Mouse (Mus musculus): ENCODE results near the gene Ccnyl1. TPM values are rescaled to one million over a fixed set of nuclear protein-coding genes. Genes with fewer than 3 reads are reported as not detected.
A peak's percentile ranks its signal among the peaks of the same experiment; 100 is the strongest.
"Not testable (repeated sequence)": the region's sequence is repeated elsewhere in the genome, so short reads cannot be mapped to it uniquely, and the experiment has no call there.

Ccnyl1 gene
- polyA plus RNA-seq (2014; fragmentation: Nextera tagmentation; extraction: Ambion mirVana) = 6.1 and 6.8 TPM in 2 replicates

DNA sequence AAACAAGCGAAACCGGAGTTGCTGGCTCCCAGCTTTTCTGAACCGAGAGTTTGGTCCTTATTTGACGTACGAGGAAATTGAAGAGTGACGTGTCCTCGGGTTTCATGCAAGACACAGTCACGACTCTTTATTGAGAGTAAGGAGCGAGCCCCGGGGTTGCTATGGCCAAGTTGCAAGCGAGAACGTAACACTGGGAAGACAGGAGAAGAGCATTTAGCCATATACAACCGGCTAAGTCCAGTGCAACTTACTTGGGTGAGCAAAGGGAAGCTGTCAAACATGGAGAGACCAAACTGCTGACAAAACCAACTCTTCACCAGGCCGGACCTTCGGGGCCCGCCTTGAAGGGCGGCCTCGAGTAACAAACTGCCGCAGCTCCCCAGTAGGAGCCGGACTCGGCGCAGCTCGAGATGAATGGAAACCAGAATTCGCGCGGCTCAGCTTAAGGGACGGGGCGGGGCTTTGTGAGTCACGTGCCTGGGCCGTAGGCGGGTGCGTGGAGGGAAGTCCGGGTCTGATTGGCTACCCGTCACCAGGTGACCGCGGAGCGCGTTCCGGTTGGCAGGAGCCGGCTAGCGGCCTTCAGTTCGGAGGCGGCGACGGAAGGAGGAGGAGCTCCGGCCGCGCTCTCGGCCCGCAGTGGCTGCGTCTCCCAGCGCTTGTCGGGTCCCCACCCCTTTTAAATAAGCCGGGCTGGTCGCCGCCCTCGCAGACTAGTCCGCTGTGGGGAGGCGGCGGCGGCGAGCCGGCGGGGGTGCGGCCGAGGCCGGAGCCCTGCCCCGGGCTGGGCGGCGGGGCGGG lies at the start of gene Ccnyl1:
Gene Ccnyl1 (plus strand): TSS at position 243 of the 801 bp plus-strand sequence.
- H3K4me1 ChIP-seq (ENCODE audit: control insufficient read depth, insufficient read depth, low read length) = peaks cover 11% of the 10 kb centered on the region; the same call in 1 of the 2 replicates
- WGBS (ENCODE audit: insufficient replicate concordance) = under 1% methylated on average over 59 of the region's 71 CpGs
- H3K27ac ChIP-seq (ENCODE audit: low read depth, low read length) = peak within 1 kb of the TSS; percentile 71
- peak within 1 kb of the TSS; percentile 87 for H3K4me2 ChIP-seq
- no peaks in the 10 kb centered on the region for H3K36me3 ChIP-seq (ENCODE audit: control insufficient read depth, insufficient read depth, low read length)
- H3K9me3 ChIP-seq (replicated peaks; ENCODE audit: control insufficient read depth, low read length) = no peaks in the 10 kb centered on the region
- H3K4me3 ChIP-seq (ENCODE audit: low read depth, low read length) = peak within 1 kb of the TSS; percentile 90
- peak within 1 kb of the TSS; percentile 89 for H3K9ac ChIP-seq (ENCODE audit: low read depth, low read length)
- H3K27me3 ChIP-seq (ENCODE audit: control insufficient read depth, insufficient read depth, low read length) = no peaks in the 10 kb centered on the region
- ATAC-seq (replicated peaks; ENCODE audit: insufficient number of reproducible peaks, low FRiP score, low TSS enrichment) = peak; percentile 99

DNA sequence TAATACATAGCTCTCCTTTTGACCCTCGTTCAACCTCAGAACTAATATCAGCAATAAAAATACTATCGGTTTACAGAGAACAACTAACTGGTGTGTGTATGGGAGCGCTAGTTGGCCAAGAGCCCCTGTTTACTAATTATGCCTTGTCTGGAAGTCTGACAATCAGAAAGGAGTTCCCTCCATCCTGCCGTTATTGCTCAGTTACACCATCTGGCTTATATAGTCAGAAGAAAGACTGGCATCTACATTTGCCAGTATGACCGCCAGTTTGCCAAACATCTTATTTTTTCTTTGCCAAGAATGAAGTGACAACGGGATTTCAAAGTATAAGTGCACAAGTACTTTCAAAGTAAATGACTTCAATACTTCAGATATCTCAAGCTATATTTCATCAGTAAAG lies 49.2 kb upstream of the Ccnyl1 start:
- Histone ChIP-seq H3K9ac (ENCODE audit: low read depth, low read length) (no peak overlapping the region), H3K4me1 (ENCODE audit: control insufficient read depth, insufficient read depth, low read length) (no peaks in the 10 kb centered on the region), H3K36me3 (ENCODE audit: control insufficient read depth, insufficient read depth, low read length) (no peaks in the 10 kb centered on the region), H3K27ac (ENCODE audit: low read depth, low read length) (no peak overlapping the region), H3K4me3 (ENCODE audit: low read depth, low read length) (no peak overlapping the region), H3K27me3 (ENCODE audit: control insufficient read depth, insufficient read depth, low read length) (no peaks in the 10 kb centered on the region), H3K4me2 (no peak overlapping the region), H3K9me3 (replicated peaks; ENCODE audit: control insufficient read depth, low read length) (no peaks in the 10 kb centered on the region)
- ATAC-seq (replicated peaks; ENCODE audit: insufficient number of reproducible peaks, low FRiP score, low TSS enrichment) = no peak
- 90% methylated on average over 6 of the region's 6 CpGs for WGBS (ENCODE audit: insufficient replicate concordance)

DNA sequence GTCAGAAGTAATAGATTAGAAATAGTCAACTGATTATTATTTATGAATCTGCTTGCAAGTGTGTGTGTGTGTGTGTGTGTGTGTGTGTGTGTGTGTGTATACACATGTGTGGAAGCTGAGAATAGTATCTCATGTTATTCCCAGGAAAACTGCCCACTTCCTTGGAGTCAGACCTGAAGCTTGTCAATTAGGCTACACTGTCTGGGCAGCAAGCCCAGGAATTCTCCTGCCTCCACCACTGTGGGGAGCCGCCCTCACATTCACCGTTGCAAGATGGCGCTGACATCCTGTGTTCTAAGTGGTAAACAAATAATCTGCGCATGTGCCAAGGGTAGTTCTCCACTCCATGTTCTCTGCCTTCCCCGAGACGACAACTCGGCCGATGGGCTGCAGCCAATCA lies 47.7 kb upstream of the Ccnyl1 start:
- H3K27ac ChIP-seq (ENCODE audit: low read depth, low read length); H3K9me3 ChIP-seq (replicated peaks; ENCODE audit: control insufficient read depth, low read length); H3K4me1 ChIP-seq (ENCODE audit: control insufficient read depth, insufficient read depth, low read length); H3K27me3 ChIP-seq (ENCODE audit: control insufficient read depth, insufficient read depth, low read length); H3K4me2 ChIP-seq; ATAC-seq (replicated peaks; ENCODE audit: insufficient number of reproducible peaks, low FRiP score, low TSS enrichment); H3K4me3 ChIP-seq (ENCODE audit: low read depth, low read length); H3K9ac ChIP-seq (ENCODE audit: low read depth, low read length); H3K36me3 ChIP-seq (ENCODE audit: control insufficient read depth, insufficient read depth, low read length): not testable (repeated sequence)
- 94% methylated on average over 8 of the region's 8 CpGs for WGBS (ENCODE audit: insufficient replicate concordance)

GRCm38 (mm10) chr1:64644513-64644912 lies 45.7 kb upstream of the Ccnyl1 start:
- H3K4me2 ChIP-seq = no peak overlapping the region
- no peaks in the 10 kb centered on the region for H3K36me3 ChIP-seq (ENCODE audit: control insufficient read depth, insufficient read depth, low read length)
- H3K4me1 ChIP-seq (ENCODE audit: control insufficient read depth, insufficient read depth, low read length) = no peaks in the 10 kb centered on the region
- no peak overlapping the region for H3K27ac ChIP-seq (ENCODE audit: low read depth, low read length)
- no peaks in the 10 kb centered on the region for H3K9me3 ChIP-seq (replicated peaks; ENCODE audit: control insufficient read depth, low read length)
- 84% methylated on average over 3 of the region's 3 CpGs for WGBS (ENCODE audit: insufficient replicate concordance)
- no peak overlapping the region for H3K4me3 ChIP-seq (ENCODE audit: low read depth, low read length)
- H3K27me3 ChIP-seq (ENCODE audit: control insufficient read depth, insufficient read depth, low read length) = no peaks in the 10 kb centered on the region
- no peak for ATAC-seq (replicated peaks; ENCODE audit: insufficient number of reproducible peaks, low FRiP score, low TSS enrichment)
- no peak overlapping the region for H3K9ac ChIP-seq (ENCODE audit: low read depth, low read length)

DNA sequence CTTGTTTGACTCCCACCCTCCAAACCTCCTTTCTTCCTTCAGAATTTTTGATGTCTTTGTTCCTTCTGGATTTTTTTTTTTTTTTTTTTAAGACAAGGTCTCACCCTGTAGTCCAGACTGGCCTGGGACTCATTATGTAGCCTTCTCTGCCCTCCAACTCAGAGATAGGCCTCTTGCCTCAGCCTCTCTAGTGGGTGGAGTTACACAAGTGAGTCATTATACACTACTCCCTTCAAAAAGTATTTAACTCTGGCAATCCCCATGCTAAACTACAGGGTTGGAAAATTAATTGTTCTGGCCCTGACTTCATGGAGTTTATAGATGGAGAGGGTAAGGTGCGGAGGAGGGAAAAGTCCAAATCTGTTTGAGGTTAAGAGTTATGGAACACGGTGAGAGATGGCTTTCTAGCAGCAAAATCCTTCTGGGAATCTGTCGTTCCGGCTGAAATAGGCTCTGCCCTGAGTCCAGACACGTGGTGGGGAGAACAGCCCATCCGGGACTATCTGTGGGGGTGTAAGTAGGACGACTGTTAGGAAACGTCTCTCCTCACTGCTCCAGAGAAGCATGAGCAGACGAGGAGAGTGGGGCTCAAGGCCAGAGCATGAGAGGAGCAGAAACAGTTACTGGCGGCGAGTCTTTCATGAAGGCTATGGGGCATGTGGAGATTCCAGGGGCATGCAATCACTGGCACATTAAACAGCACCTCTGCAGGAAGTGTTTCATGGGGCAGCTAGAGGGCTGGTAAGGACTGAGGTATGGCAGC lies 40.7 kb upstream of the Ccnyl1 start:
- Histone ChIP-seq H3K36me3 (ENCODE audit: control insufficient read depth, insufficient read depth, low read length) (no peaks in the 10 kb centered on the region), H3K9me3 (replicated peaks; ENCODE audit: control insufficient read depth, low read length) (no peaks in the 10 kb centered on the region), H3K4me2 (no peak overlapping the region), H3K4me1 (ENCODE audit: control insufficient read depth, insufficient read depth, low read length) (no peaks in the 10 kb centered on the region), H3K27ac (ENCODE audit: low read depth, low read length) (no peak overlapping the region), H3K27me3 (ENCODE audit: control insufficient read depth, insufficient read depth, low read length) (no peaks in the 10 kb centered on the region), H3K9ac (ENCODE audit: low read depth, low read length) (no peak overlapping the region), H3K4me3 (ENCODE audit: low read depth, low read length) (no peak overlapping the region)
- 58% methylated on average over 11 of the region's 11 CpGs for WGBS (ENCODE audit: insufficient replicate concordance)
- no peak for ATAC-seq (replicated peaks; ENCODE audit: insufficient number of reproducible peaks, low FRiP score, low TSS enrichment)

GRCm38 (mm10) chr1:64653701-64654100 lies 36.6 kb upstream of the Ccnyl1 start:
- ATAC-seq (replicated peaks; ENCODE audit: insufficient number of reproducible peaks, low FRiP score, low TSS enrichment) = no peak
- H3K4me1 ChIP-seq (ENCODE audit: control insufficient read depth, insufficient read depth, low read length) = no peaks in the 10 kb centered on the region
- no peak overlapping the region for H3K9ac ChIP-seq (ENCODE audit: low read depth, low read length)
- H3K9me3 ChIP-seq (replicated peaks; ENCODE audit: control insufficient read depth, low read length) = no peaks in the 10 kb centered on the region
- 84% methylated on average over 6 of the region's 6 CpGs for WGBS (ENCODE audit: insufficient replicate concordance)
- no peaks in the 10 kb centered on the region for H3K36me3 ChIP-seq (ENCODE audit: control insufficient read depth, insufficient read depth, low read length)
- no peaks in the 10 kb centered on the region for H3K27me3 ChIP-seq (ENCODE audit: control insufficient read depth, insufficient read depth, low read length)
- no peak overlapping the region for H3K27ac ChIP-seq (ENCODE audit: low read depth, low read length)
- H3K4me3 ChIP-seq (ENCODE audit: low read depth, low read length) = no peak overlapping the region
- no peak overlapping the region for H3K4me2 ChIP-seq

DNA sequence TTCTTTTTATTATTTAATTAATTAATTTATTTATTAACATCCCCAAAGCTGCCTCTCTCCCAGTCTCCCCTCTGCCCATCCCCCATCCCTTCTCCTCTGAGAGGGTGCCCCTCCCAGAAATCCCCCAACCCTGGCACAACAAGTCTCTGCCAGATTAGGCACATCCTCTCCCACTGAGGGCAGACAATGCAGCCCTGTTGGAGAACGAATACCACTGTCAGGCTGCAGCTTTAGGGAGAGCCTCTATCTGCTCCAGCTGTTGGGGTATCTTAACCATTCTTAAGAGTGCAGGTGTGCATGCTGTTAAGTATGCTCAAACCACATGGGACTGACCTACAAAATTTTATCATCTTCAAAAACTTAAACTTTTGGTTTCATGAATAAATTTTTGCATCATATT lies 34.8 kb upstream of the Ccnyl1 start:
- Histone ChIP-seq H3K27ac (ENCODE audit: low read depth, low read length) (no peak overlapping the region), H3K4me3 (ENCODE audit: low read depth, low read length) (no peak overlapping the region), H3K27me3 (ENCODE audit: control insufficient read depth, insufficient read depth, low read length) (no peaks in the 10 kb centered on the region), H3K36me3 (ENCODE audit: control insufficient read depth, insufficient read depth, low read length) (no peaks in the 10 kb centered on the region), H3K4me1 (ENCODE audit: control insufficient read depth, insufficient read depth, low read length) (no peaks in the 10 kb centered on the region), H3K9ac (ENCODE audit: low read depth, low read length) (no peak overlapping the region), H3K9me3 (replicated peaks; ENCODE audit: control insufficient read depth, low read length) (no peaks in the 10 kb centered on the region), H3K4me2 (no peak overlapping the region)
- 4% methylated on average over 1 of the region's 1 CpGs for WGBS (ENCODE audit: insufficient replicate concordance)
- no peak for ATAC-seq (replicated peaks; ENCODE audit: insufficient number of reproducible peaks, low FRiP score, low TSS enrichment)

DNA sequence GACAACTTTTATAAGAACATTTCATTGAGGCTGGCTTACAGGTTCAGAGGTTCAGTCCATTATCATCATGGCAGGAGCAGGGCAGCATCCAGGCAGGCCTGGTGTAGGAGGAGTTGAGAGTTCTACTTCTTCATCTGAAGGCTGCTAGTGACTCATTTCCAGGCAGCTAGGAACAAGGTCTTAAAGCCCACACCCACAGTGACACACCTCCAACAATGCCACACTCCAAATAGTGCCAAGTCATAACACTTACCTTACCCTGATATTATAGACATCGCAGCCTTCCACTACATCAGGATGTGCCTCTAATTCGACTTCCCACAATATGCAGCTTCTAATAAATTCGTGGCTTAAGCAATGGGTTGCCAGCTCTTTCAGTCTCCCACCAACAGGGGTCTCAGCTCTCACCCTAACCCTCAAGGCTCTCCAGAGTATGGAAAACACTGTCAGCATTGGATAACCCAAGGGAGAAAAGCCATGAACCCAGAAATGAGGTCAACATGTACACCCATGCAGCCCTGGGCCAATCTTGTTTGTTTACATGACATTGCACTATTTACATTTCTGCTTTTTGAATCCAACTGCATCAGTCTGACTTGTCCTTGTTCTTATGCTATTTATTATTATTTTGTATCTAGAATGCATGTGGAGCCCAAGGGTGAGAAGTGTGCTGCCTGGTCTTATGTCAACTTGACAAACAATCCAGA lies 33.7 kb upstream of the Ccnyl1 start:
- Histone ChIP-seq H3K9me3 (replicated peaks; ENCODE audit: control insufficient read depth, low read length) (no peaks in the 10 kb centered on the region), H3K4me3 (ENCODE audit: low read depth, low read length) (no peak overlapping the region), H3K27ac (ENCODE audit: low read depth, low read length) (no peak overlapping the region), H3K36me3 (ENCODE audit: control insufficient read depth, insufficient read depth, low read length) (no peaks in the 10 kb centered on the region), H3K9ac (ENCODE audit: low read depth, low read length) (no peak overlapping the region), H3K4me2 (no peak overlapping the region), H3K27me3 (ENCODE audit: control insufficient read depth, insufficient read depth, low read length) (no peaks in the 10 kb centered on the region), H3K4me1 (ENCODE audit: control insufficient read depth, insufficient read depth, low read length) (no peaks in the 10 kb centered on the region)
- ATAC-seq (replicated peaks; ENCODE audit: insufficient number of reproducible peaks, low FRiP score, low TSS enrichment) = no peak
- WGBS (ENCODE audit: insufficient replicate concordance) = 74% methylated on average over 3 of the region's 3 CpGs
